Mouse (Mus musculus): ENCODE data around the gene Mrpl42.

Mrpl42 gene

GRCm38 (mm10) chr10:95457367-95458049 is 44.2 kb downstream of the Mrpl42 start:
- no peak for DNase-seq (ENCODE audit: low read depth, low spot score)
- Histone ChIP-seq H3K36me3 (ENCODE audit: control insufficient read depth, insufficient read depth, low read length, poor library complexity, severe bottlenecking) (no peaks in the 10 kb centered on the region), H3K27me3 (ENCODE audit: control insufficient read depth, insufficient read depth, low read length, poor library complexity, severe bottlenecking) (no peaks in the 10 kb centered on the region)

GRCm38 (mm10) chr10:95456103-95456502 is 45.6 kb downstream of the Mrpl42 start:
- H3K36me3 ChIP-seq (ENCODE audit: control insufficient read depth, insufficient read depth, low read length, poor library complexity, severe bottlenecking): no peaks in the 10 kb centered on the region
- DNase-seq (ENCODE audit: low read depth, low spot score): no peak
- no peaks in the 10 kb centered on the region for H3K27me3 ChIP-seq (ENCODE audit: control insufficient read depth, insufficient read depth, low read length, poor library complexity, severe bottlenecking)

- Histone ChIP-seq H3K27me3 (ENCODE audit: control insufficient read depth, insufficient read depth, low read length, poor library complexity, severe bottlenecking) (no peaks in the 10 kb centered on the region), H3K36me3 (ENCODE audit: control insufficient read depth, insufficient read depth, low read length, poor library complexity, severe bottlenecking) (no peaks in the 10 kb centered on the region)
- DNase-seq (ENCODE audit: low read depth, low spot score): no peak
Observed at GRCm38 (mm10) chr10:95453282-95453681, 48.5 kb downstream of the Mrpl42 start.

- no peaks in the 10 kb centered on the region for H3K36me3 ChIP-seq (ENCODE audit: control insufficient read depth, insufficient read depth, low read length, poor library complexity, severe bottlenecking)
- no peak for DNase-seq (ENCODE audit: low read depth, low spot score)
Observed at GRCm38 (mm10) chr10:95449033-95449432, 52.7 kb downstream of the Mrpl42 start.

GRCm38 (mm10) chr10:95447954-95448353 is 53.8 kb downstream of the Mrpl42 start:
- H3K27me3 ChIP-seq (ENCODE audit: control insufficient read depth, insufficient read depth, low read length, poor library complexity, severe bottlenecking): no peaks in the 10 kb centered on the region
- no peaks in the 10 kb centered on the region for H3K36me3 ChIP-seq (ENCODE audit: control insufficient read depth, insufficient read depth, low read length, poor library complexity, severe bottlenecking)
- DNase-seq (ENCODE audit: low read depth, low spot score): no peak

More at GRCm38 (mm10) chr10:95449033-95449432, 52.7 kb downstream of the Mrpl42 start:
- no peaks in the 10 kb centered on the region for H3K27me3 ChIP-seq (ENCODE audit: control insufficient read depth, insufficient read depth, low read length, poor library complexity, severe bottlenecking)

- Histone ChIP-seq H3K27me3 (ENCODE audit: control insufficient read depth, insufficient read depth, low read length, poor library complexity, severe bottlenecking) (no peaks in the 10 kb centered on the region), H3K36me3 (ENCODE audit: control insufficient read depth, insufficient read depth, low read length, poor library complexity, severe bottlenecking) (no peaks in the 10 kb centered on the region)
- DNase-seq (ENCODE audit: low read depth, low spot score): no peak
Observed at GRCm38 (mm10) chr10:95445104-95446056, 56.4 kb downstream of the Mrpl42 start.

GRCm38 (mm10) chr10:95442334-95442733 is 59.4 kb downstream of the Mrpl42 start:
- peak; percentile 2 for DNase-seq (ENCODE audit: low read depth, low spot score)

GRCm38 (mm10) chr10:95440566-95440965 is 61.2 kb downstream of the Mrpl42 start:
- H3K36me3 ChIP-seq (ENCODE audit: control insufficient read depth, insufficient read depth, low read length, poor library complexity, severe bottlenecking): no peaks in the 10 kb centered on the region; the same call in 1 of the 2 replicates
- peak; percentile 52 for DNase-seq (ENCODE audit: low read depth, low spot score)
- no peaks in the 10 kb centered on the region for H3K27me3 ChIP-seq (ENCODE audit: control insufficient read depth, insufficient read depth, low read length, poor library complexity, severe bottlenecking)

More at GRCm38 (mm10) chr10:95442334-95442733, 59.4 kb downstream of the Mrpl42 start:
- Histone ChIP-seq H3K27me3 (ENCODE audit: control insufficient read depth, insufficient read depth, low read length, poor library complexity, severe bottlenecking) (no peaks in the 10 kb centered on the region), H3K36me3 (ENCODE audit: control insufficient read depth, insufficient read depth, low read length, poor library complexity, severe bottlenecking) (no peaks in the 10 kb centered on the region; the same call in 1 of the 2 replicates)

GRCm38 (mm10) chr10:95439718-95440339 is 61.9 kb downstream of the Mrpl42 start:
- DNase-seq (ENCODE audit: low read depth, low spot score): no peak
- H3K36me3 ChIP-seq (ENCODE audit: control insufficient read depth, insufficient read depth, low read length, poor library complexity, severe bottlenecking): no peaks in the 10 kb centered on the region; the same call in 1 of the 2 replicates
- H3K27me3 ChIP-seq (ENCODE audit: control insufficient read depth, insufficient read depth, low read length, poor library complexity, severe bottlenecking): no peaks in the 10 kb centered on the region

GRCm38 (mm10) chr10:95438941-95439340 is 62.8 kb downstream of the Mrpl42 start:
- Histone ChIP-seq H3K36me3 (ENCODE audit: control insufficient read depth, insufficient read depth, low read length, poor library complexity, severe bottlenecking) (no peaks in the 10 kb centered on the region; the same call in 1 of the 2 replicates), H3K27me3 (ENCODE audit: control insufficient read depth, insufficient read depth, low read length, poor library complexity, severe bottlenecking) (no peaks in the 10 kb centered on the region)
- DNase-seq (ENCODE audit: low read depth, low spot score): no peak
